Mouse (Mus musculus) heart, postnatal 14 days (tissue): ENCODE results near the gene Slc22a18. TPM values are rescaled to one million over a fixed set of nuclear protein-coding genes. Genes with fewer than 3 reads are reported as not detected.

Source experiments
- DNase-seq, 2 experiments: peaks; one replicate each; pipeline ENCODE4 v3.0.0; 2021 to 2022
- intact Hi-C: fragments of 180-260 bp; cut with DNase I; formaldehyde crosslinking; loops from one replicate; pipeline ENCODE4 v1.15.1; 2025
- total RNA-seq, 2 experiments: library from RNA; stranded (reverse); gene quantifications; 2 replicates each; pipeline ENCODE4 v1.2.3; 2021

Slc22a18 gene
- total RNA-seq, 2 experiments from 2014 or later = 0.15 to 0.69 TPM

- no peak for DNase-seq
- intact Hi-C loops = loop anchor here (5.0 kb wide), 2 partner anchors 169 to 249 kb away; no protein-coding TSS in a partner anchor
These were observed 12.2 kb upstream of the Slc22a18 start for GRCm38 (mm10) chr7:143461294-143461870.

- DNase-seq = no peak
- intact Hi-C loops = loop anchor here (5.0 kb wide), 2 partner anchors 170 to 250 kb away; no protein-coding TSS in a partner anchor
These were observed 11.6 kb upstream of the Slc22a18 start for GRCm38 (mm10) chr7:143461920-143462319.

GRCm38 (mm10) chr7:143462516-143462915 is 11.0 kb upstream of the Slc22a18 start:
- no peak for DNase-seq

DNA sequence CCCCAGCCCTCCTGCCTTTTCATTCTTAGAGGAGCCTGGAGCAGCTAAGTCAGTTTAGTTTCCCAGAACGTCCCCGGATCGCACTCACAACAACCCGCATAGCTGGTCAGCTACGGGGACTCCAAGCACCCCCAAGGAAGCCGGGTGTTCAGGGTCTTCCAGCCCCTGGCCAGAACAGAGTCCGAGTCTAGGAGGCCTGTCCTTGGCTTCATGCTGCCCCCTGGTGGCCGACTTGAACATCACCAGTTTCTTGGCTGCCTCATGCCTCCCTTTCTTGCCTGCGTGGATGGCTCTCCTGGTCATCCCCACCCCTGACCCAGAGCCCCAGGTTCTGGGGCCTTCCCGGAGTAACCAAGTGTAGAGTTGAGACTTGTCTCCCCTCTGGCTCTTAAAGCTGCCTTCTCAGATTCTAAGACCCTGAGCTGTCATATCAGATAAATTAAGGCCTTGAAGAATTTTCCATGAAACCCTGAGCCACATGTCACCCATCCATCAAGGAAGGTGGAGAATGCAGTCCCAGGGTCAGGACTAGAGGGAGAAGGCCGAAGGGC is 9.6 kb upstream of the Slc22a18 start:
- intact Hi-C loops = loop anchor here (5.0 kb wide), 2 partner anchors 172 to 252 kb away; no protein-coding TSS in a partner anchor
- peak; percentile 90 to 91 for DNase-seq

More at GRCm38 (mm10) chr7:143462516-143462915, 11.0 kb upstream of the Slc22a18 start:
- intact Hi-C loops = loop anchor here (5.0 kb wide), 2 partner anchors 170 to 250 kb away; no protein-coding TSS in a partner anchor

DNA sequence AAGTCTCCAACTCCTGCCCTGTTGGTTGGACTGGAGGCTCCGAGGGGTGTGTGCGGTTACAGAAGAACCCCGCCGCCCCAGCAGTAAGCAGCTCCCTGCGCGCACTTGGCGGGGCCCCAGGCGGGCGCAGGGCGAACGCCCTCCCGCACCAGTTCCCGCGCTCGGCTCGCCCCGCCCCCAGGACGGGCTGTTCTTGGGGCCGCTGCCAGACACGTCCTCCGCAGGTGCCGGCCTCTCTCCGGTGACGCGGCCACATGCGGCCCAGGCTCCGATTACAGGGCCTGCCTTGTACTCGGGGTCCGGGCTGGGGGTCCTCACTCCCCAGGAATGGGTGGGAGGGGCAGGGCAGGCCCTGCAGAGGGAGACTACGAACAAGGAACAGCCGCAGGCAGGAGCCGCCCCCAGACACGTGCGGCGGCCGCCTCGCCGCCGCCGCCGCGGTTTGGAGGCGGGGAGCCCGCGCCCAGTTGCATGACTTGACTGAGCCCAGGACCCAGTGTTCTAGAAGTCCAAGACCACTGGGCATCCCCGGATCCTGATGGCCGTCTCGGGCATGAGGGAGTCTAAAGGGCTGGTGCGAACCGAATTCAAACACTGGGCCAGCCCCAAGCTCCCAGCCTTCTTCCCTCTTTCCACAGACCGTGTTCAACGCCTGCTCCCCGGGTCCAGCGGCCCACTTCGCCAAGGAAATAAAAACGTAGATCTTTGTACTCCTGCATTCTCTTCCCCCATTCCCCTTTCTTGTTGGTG is 8.6 kb upstream of the Slc22a18 start:
- peak; percentile 54 to 66 for DNase-seq
- intact Hi-C loops = loop anchor here (5.0 kb wide), 2 partner anchors 173 to 253 kb away; no protein-coding TSS in a partner anchor

DNA sequence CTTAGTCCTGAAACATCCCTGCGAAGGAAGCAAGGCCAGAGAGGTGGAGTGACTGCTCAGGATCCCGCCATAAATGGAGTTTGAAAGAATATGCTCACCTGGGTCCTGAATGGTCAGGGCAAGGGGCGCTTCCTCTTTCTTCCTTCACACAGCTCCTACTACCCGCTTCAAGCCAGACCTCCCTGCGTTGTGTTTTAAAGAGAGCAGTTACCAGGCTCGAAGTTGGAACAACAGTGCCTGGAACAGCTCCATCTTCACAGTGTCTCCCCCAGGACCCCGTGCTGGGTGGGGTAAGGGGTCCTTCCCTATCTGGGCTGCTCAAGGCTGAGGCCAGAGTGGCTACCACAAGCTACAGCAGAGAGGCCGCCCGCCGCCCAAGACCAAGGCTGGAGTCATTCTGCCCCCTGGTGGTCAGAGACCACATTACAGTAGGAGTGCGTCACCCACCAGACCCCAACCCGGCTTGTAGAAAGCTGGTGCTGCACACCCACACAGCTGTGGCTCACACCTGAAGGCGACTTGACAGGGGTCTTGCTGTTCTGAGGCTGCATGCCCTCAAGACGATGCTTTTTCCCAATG is 7.3 kb upstream of the Slc22a18 start:
- DNase-seq = peak; percentile 87 to 94
- intact Hi-C loops = loop anchor here (1.0 to 2.0 kb wide), 2 partner anchors 312 to 371 kb away; partner anchors contain the start of gene Trpm5

GRCm38 (mm10) chr7:143467714-143468113 is 5.8 kb upstream of the Slc22a18 start:
- DNase-seq = no peak
- intact Hi-C loops = loop anchor here (2.0 kb wide), 1 partner anchor 373 kb away; the partner anchor contains the start of gene Trpm5

DNA sequence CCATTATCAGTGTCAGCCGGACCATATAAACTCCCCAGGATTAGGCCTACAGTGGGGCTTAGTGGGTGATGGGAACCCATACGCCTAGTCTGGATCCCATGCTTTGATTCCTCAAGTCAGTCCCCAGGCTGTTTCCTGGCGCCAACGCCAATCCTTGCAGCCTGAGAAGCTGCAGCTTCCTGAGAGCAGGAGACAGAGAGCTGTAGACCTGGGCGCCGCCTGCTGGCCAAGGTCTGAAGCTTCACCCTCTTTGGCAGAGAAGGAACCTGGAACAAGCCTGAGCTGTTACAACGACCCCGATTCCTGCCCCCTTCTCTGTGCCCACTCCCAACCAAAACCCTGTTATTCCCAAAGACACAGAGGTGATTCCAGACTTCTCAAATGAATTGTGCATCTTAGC is 3.6 kb upstream of the Slc22a18 start:
- peak; percentile 86 to 87 for DNase-seq
- intact Hi-C loops = loop anchor here (5.0 kb wide), 2 partner anchors 37 to 463 kb away; partner anchors contain the start of gene Tspan32

DNA sequence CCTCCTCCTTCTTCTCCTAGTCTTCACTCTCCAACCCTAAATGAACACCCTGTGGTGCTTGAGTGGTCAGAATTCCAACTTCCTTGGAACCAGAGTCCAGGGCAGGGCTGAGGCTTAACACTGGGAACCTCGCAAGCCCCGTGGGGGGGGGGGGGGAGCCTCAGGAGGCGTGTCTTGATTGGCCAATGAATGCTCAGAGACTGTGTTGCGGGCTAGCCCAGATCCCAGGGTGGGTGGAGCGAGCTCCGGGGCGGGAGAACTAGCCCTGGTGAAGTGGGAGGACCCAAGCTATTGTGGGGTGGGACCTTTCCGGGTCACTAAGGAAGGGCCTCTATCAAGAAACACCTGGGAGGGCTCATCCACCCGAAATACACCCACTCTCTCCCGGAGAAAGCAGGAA is 1.3 kb downstream of the Slc22a18 start:
- intact Hi-C loops = loop anchor here (5.0 kb wide), 2 partner anchors 32 to 468 kb away; partner anchors contain the start of gene Tspan32
- DNase-seq = no peak

DNA sequence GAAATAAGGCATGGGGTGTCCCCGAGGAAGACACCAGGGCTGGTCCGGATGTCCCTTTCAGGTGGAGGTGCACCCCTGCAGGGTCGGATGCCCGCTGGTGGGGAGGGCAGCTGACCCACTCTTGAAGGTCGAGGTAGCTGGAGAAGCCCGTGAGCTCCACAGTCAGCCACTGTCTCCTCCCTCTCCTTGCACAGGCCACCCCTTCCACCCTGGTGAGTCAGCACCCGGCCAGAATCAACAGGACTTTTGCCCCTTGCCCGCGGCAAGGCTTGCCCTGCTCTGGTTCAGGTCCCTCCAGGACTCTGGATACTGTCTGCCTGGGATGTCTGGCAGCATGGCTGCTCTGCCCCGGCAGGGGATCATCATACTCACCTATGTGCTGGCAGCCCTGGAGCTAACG is 2.3 kb downstream of the Slc22a18 start:
- intact Hi-C loops = no loop called here
- no peak for DNase-seq

GRCm38 (mm10) chr7:143476702-143477335 is 3.3 kb downstream of the Slc22a18 start:
- intact Hi-C loops = no loop called here
- DNase-seq = no peak

DNA sequence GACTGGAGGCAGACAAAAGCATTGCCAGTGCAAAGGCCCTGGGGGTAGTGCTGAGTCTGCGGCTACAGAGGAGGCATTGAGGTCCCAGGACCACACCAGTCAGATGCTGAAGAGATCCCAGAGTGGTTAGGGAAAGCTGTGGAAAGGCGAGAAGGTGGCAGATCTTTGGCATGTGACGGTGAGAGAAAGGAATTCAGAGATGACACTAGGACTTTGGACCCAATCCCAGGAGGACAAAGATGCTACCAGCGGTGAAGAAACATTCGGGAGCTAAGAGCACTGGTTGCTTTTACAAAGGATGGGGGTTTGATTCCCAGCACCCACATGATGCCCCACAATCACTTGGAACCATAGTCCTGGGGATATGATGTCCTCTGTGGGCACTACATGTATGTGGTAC is 4.3 kb downstream of the Slc22a18 start:
- intact Hi-C loops = no loop called here

DNA sequence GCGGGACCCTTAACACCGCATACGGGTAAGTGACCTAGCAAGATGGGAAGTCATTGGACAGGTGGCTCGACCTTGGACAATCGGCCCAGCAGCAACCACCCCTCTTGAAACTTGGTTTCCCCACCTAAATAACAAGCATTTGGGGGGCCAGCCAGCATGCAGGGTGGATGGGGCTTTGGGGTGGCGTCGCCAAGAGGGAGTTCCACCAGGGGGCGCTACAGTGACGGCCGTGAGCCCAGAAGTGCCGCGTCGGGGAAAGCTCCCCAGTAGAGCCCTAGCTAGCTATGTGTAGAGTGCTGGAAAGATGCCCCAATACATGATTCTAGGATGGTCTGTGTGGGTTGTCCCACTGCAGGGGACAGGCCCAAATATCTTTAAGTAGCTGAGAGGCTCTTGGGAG is 7.0 kb downstream of the Slc22a18 start:
- peak; percentile 73 to 84 for DNase-seq
- intact Hi-C loops = loop anchor here (1.0 to 5.0 kb wide), 2 partner anchors 26 to 267 kb away; no protein-coding TSS in a partner anchor

More for the DNA sequence above, 4.3 kb downstream of the Slc22a18 start:
- no peak for DNase-seq

- no peak for DNase-seq
- intact Hi-C loops = loop anchor here (5.0 kb wide), 1 partner anchor 265 kb away; no protein-coding TSS in a partner anchor
These were observed 8.4 kb downstream of the Slc22a18 start for GRCm38 (mm10) chr7:143481806-143482387.

- DNase-seq = no peak
- intact Hi-C loops = loop anchor here (5.0 kb wide), 1 partner anchor 265 kb away; no protein-coding TSS in a partner anchor
These were observed 9.0 kb downstream of the Slc22a18 start for GRCm38 (mm10) chr7:143482541-143482940.

DNA sequence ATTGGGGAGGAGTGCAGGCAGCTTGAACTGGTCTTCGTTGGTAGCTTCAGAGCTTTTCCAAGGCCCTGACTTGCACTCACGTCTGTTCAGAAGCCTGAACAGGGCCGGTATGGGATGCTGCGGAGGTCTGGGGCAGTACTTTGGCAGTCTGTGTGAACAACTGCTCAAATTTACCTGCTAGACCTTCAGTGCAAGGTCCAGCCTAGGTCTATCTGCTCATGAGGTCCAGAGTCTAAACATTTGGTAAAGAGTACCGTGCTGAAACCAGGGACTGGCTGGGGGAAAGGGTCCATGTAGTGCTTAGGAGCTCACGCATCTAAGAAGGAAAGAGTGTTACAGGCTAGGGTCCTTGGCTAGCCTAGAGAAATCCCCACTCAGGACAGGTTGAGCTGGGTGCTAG is 16.2 kb downstream of the Slc22a18 start:
- intact Hi-C loops = no loop called here

DNA sequence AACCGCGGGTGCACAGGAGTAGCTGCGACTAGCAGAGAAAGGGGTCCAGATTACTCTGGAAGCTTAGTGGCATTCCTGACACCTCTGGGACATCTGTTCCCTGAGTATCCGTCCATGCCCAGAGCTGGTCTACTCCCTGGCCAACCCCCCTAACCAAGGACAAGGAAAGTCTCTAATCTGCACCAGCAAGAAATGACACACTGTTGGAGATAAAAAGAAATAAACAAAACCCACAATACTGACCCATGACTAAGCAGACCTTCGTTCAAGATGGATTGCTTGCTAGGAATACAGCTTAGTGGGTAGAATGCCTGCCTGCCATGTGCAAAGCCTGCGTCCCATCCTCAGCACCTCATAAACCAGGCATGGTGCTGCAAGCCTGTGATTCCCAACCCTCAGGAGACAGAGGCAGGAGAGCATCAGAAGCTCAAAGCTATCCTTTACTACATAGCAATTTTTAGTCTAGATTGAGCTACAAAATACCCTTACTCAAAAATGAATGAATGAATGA is 20.1 kb downstream of the Slc22a18 start:
- no peak for DNase-seq
- intact Hi-C loops = no loop called here

More for the DNA sequence above, 16.2 kb downstream of the Slc22a18 start:
- no peak for DNase-seq

DNA sequence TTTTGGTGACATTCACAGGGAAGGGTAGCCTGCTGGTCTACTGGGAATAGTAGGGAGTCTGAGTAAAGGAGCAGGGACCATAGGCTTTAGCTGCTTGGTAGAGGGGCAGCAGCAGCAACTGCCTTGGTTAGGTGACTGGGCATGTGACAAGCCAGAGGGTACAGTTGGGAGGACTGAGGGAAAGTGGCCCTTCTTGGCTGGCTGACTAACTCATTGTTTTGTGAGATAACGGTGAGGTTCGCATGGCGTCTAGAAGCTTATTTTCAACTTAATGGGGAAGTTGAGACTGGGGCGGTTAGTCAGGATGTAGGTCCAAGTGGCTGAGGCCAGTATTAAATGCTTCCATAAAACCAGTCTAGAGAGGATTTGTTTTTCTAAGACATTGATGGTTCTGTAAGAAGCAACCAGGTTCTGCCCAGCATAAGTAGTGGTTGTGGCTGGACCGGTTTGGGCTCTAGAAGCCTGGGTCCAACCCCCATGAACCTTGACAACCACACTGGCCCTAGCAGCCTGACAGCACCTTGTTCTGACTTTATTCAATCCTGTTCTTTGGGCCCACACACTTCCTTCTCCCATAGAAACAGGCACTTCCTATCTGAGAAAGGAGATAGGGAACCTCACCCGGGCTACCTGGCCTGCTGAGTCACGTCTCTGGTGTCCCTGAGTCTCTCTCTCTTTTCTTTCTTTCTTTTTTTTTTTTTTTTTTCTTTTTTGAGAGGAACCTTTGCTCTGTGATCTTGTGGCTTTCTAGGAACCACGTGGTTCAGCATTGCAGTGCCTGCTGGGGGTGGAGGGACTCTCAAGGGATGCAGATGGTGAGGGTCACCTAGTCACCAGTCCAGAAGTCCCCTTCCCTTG is 21.8 kb downstream of the Slc22a18 start:
- DNase-seq = no peak
- intact Hi-C loops = no loop called here
